Mouse (Mus musculus) spleen, adult 2 months (tissue): ENCODE results near the gene Gsg1.

Experiments
- CTCF ChIP-seq: fragments of 200-500 bp; IDR thresholded peaks from 2 replicates; pipeline ENCODE4 v1.5.1; 2011; ENCODE audit warnings: mild to moderate bottlenecking, inconsistent platforms; ENCODE audit not compliant: insufficient read depth, insufficient read length, insufficient replicate concordance; ENCODE audit errors: extremely low read depth
- POLR2A ChIP-seq: fragments of 200-500 bp; IDR thresholded peaks from 2 replicates; pipeline ENCODE4 v1.6.1; 2011; ENCODE audit warnings: low read depth, low read length, inconsistent platforms

- TF ChIP-seq CTCF: no peak
- no peak for TF ChIP-seq POLR2A
Measured at GRCm38 (mm10) chr6:135196707-135197106, 57.4 kb downstream of the Gsg1 start.
